In genomic region chr16:18084262-18084661, GRCm38 (mm10) we compare ENCODE assay signal across 18 mouse cellular contexts. TPM values are rescaled to one million over a fixed set of nuclear protein-coding genes. Genes with fewer than 3 reads are reported as not detected.
A peak's percentile ranks its signal among the peaks of the same experiment; 100 is the strongest.
DNase-seq lines count a peak whose midpoint lies in the region; ATAC-seq and TF ChIP-seq lines count a peak whose summit lies in the region.
"Had no signal": no experiment of that assay in that cellular context is flagged by ENCODE, and none has a peak within 500 bp of the region (broad histone marks: within the 10 kb centered on the region; RNA-seq: fewer than 3 reads in every experiment).

No protein-coding gene starts in this region.

- no peaks in the 10 kb centered on the region for H3K27me3 ChIP-seq in kidney, adult 2 months (replicated peaks; ENCODE audit: control insufficient read depth, insufficient read depth, low read length)
- no peaks in the 10 kb centered on the region for H3K27me3 ChIP-seq in kidney, embryonic 14.5 days (ENCODE audit: control insufficient read depth, insufficient read depth, low read length)

- H3K4me2 ChIP-seq in kidney, embryonic 14.5 days (replicated peaks; ENCODE audit: low read depth, low read length) = no peak overlapping the region
- H3K4me2 ChIP-seq: embryonic facial prominence, embryonic 15.5 days; forebrain, embryonic 15.5 days; heart, embryonic 12.5 days; hindbrain, embryonic 12.5 days; liver, embryonic 11.5 days; midbrain, embryonic 12.5 days; neural tube, embryonic 15.5 days had no signal

- 61% methylated on average over 7 of the region's 7 CpGs for WGBS in kidney, adult 2 months
- WGBS in kidney, embryonic 14.5 days = 91% methylated on average over 7 of the region's 7 CpGs
- WGBS in olfactory bulb, adult 2 months = 91% methylated on average over 7 of the region's 7 CpGs

- intact Hi-C loops in left cerebral cortex, adult 2 months (cut with DNase I) = no loop called here
- intact Hi-C loops in left cerebral cortex, postnatal 14 days (cut with DNase I) = no loop called here

- TF ChIP-seq POLR2A in kidney, adult 2 months (IDR thresholded peaks at IDR 0.05; ENCODE audit: low read depth, low read length) = no peak
- TF ChIP-seq POLR2A in olfactory bulb, adult 2 months (IDR thresholded peaks at IDR 0.05; ENCODE audit: insufficient read depth, low read depth, low read length) = 0 out of 2 replicates have a peak, but pooled peaks have one; percentile 2

- no peak overlapping the region for H3K9ac ChIP-seq in kidney, embryonic 14.5 days (ENCODE audit: low read depth, low read length)
- H3K9ac ChIP-seq: embryonic facial prominence, embryonic 15.5 days; forebrain, embryonic 15.5 days; heart, embryonic 12.5 days; hindbrain, embryonic 12.5 days; midbrain, embryonic 12.5 days; neural tube, embryonic 15.5 days had no signal

- peak; percentile 40; the same call in 1 of the 2 replicates for TF ChIP-seq CTCF in kidney, adult 2 months (conservative IDR thresholded peaks at IDR 0.05; ENCODE audit: insufficient read depth, insufficient read length, low read depth, low read length)
- no peak for TF ChIP-seq CTCF in left cerebral cortex, adult 2 months (IDR thresholded peaks at IDR 0.05)
- no peak for TF ChIP-seq CTCF in olfactory bulb, adult 2 months (IDR thresholded peaks at IDR 0.05; ENCODE audit: insufficient read depth, low read depth, low read length)

- no peaks in the 10 kb centered on the region; the same call in 1 of the 2 replicates for H3K36me3 ChIP-seq in kidney, adult 2 months (ENCODE audit: control insufficient read depth, insufficient read depth, low read length)
- no peaks in the 10 kb centered on the region for H3K36me3 ChIP-seq in kidney, embryonic 14.5 days (ENCODE audit: control insufficient read depth, insufficient read depth, low read length)
- H3K36me3 ChIP-seq: embryonic facial prominence, embryonic 15.5 days; forebrain, embryonic 15.5 days; heart, embryonic 12.5 days; hindbrain, embryonic 12.5 days; midbrain, embryonic 12.5 days; neural tube, embryonic 15.5 days had no signal

- peaks cover 49% of the 10 kb centered on the region for H3K4me1 ChIP-seq in kidney, adult 2 months (ENCODE audit: control insufficient read depth, insufficient read depth, low read length)
- H3K4me1 ChIP-seq in kidney, embryonic 14.5 days (ENCODE audit: control insufficient read depth, insufficient read depth, low read length) = peaks cover 12% of the 10 kb centered on the region; the same call in 1 of the 2 replicates
- peaks cover 20% of the 10 kb centered on the region for H3K4me1 ChIP-seq in olfactory bulb, adult 2 months (ENCODE audit: control insufficient read depth, insufficient read depth, low read length)

- no peak for ATAC-seq in kidney, embryonic 14.5 days (ENCODE audit: low FRiP score, low TSS enrichment)
- ATAC-seq: CD4-positive, CD25-positive, alpha-beta regulatory T cell, adult 4 months; forebrain, embryonic 15.5 days had no signal

- DNase-seq in adrenal gland, postnatal 14 days = peak; percentile 60
- no peak for DNase-seq in adrenal gland, adult 18-20 months (ENCODE audit: low spot score in 2 of 2)
- DNase-seq in kidney, adult 2 months = peak; percentile 65
- no peak for DNase-seq in left cerebral cortex, adult 2 months (ENCODE audit: extremely low spot score in 1 of 2, low spot score in 2 of 2)
- no peak for DNase-seq in left cerebral cortex, postnatal 14 days (ENCODE audit: low spot score in 2 of 2)
- DNase-seq: cerebellum, adult 8-10 months; lung, adult 2 months; lung, postnatal 14 days had no signal

- peak overlapping the region; percentile 95 for H3K27ac ChIP-seq in kidney, adult 2 months (ENCODE audit: insufficient read depth, low read depth, low read length)
- no peak overlapping the region for H3K27ac ChIP-seq in kidney, embryonic 14.5 days (ENCODE audit: low read depth, low read length)
- peak overlapping the region; percentile 66 for H3K27ac ChIP-seq in left cerebral cortex, adult 2 months
- no peak overlapping the region for H3K27ac ChIP-seq in olfactory bulb, adult 2 months (ENCODE audit: insufficient read depth, low read depth, low read length)
- H3K27ac ChIP-seq: embryonic facial prominence, embryonic 15.5 days; forebrain, embryonic 15.5 days; hindbrain, embryonic 12.5 days; midbrain, embryonic 12.5 days had no signal

- H3K4me3 ChIP-seq in kidney, adult 2 months (ENCODE audit: insufficient read depth, low read depth, low read length) = no peak overlapping the region
- H3K4me3 ChIP-seq in kidney, embryonic 14.5 days (ENCODE audit: low read length) = no peak overlapping the region
- H3K4me3 ChIP-seq in left cerebral cortex, adult 2 months = no peak overlapping the region
- H3K4me3 ChIP-seq in olfactory bulb, adult 2 months (ENCODE audit: insufficient read depth, low read depth, low read length) = no peak overlapping the region
- H3K4me3 ChIP-seq: embryonic facial prominence, embryonic 15.5 days; forebrain, embryonic 15.5 days; heart, embryonic 12.5 days; hindbrain, embryonic 12.5 days; midbrain, embryonic 12.5 days; neural tube, embryonic 15.5 days had no signal

- no peaks in the 10 kb centered on the region for H3K9me3 ChIP-seq in kidney, embryonic 14.5 days (ENCODE audit: control insufficient read depth, low read length)
- H3K9me3 ChIP-seq: embryonic facial prominence, embryonic 15.5 days; forebrain, embryonic 15.5 days; heart, embryonic 12.5 days; hindbrain, embryonic 12.5 days; midbrain, embryonic 12.5 days; neural tube, embryonic 15.5 days had no signal

RNA-seq across cellular contexts. Expression of gene Prodh, which starts 5.7 kb away (rescaled TPM):
- 37.6 and 37.9 TPM in 2 replicates for total RNA-seq in adrenal gland, postnatal 14 days (2021)
- 10 to 100 TPM; 18.5 to 53.8 TPM for total RNA-seq in adrenal gland, adult 18-20 months (2021)
- 397 and 415 TPM in 2 replicates for polyA plus RNA-seq in kidney, adult 2 months (2012; rRNA removed)
- polyA plus RNA-seq in kidney, embryonic 14.5 days (2014; fragmentation: Nextera tagmentation; extraction: Ambion mirVana) = 21.5 and 21.6 TPM in 2 replicates
- 10 to 100 TPM; 38.9 to 40.8 TPM for total RNA-seq in left cerebral cortex, adult 2 months (2021)
- total RNA-seq in left cerebral cortex, postnatal 14 days (2021) = 10 to 100 TPM; 27.1 to 33.7 TPM
- polyA plus RNA-seq in olfactory bulb, adult 2 months (2012; ENCODE audit: insufficient read depth, insufficient read length, low replicate concordance, missing spikeins) = not detected in 2 replicates

RNA-seq across cellular contexts. Expression of gene Dgcr6, which starts 31.6 kb away (rescaled TPM):
- 55.3 and 58.7 TPM in 2 replicates for total RNA-seq in adrenal gland, postnatal 14 days (2021)
- total RNA-seq in adrenal gland, adult 18-20 months (2021) = 10 to 100 TPM; 79.7 to 83.3 TPM
- polyA plus RNA-seq in kidney, adult 2 months (2012; rRNA removed) = 135 and 142 TPM in 2 replicates
- polyA plus RNA-seq in kidney, embryonic 14.5 days (2014; fragmentation: Nextera tagmentation; extraction: Ambion mirVana) = 99.0 and 101 TPM in 2 replicates
- total RNA-seq in left cerebral cortex, adult 2 months (2021) = 10 to 100 TPM; 96.1 to 96.8 TPM
- 100 to 1,000 TPM; 103 to 111 TPM for total RNA-seq in left cerebral cortex, postnatal 14 days (2021)
- not detected in 2 replicates for polyA plus RNA-seq in olfactory bulb, adult 2 months (2012; ENCODE audit: insufficient read depth, insufficient read length, low replicate concordance, missing spikeins)

RNA-seq across cellular contexts. Expression of gene Rtn4r, which starts 43.2 kb away (rescaled TPM):
- 0.33 and 0.86 TPM in 2 replicates for total RNA-seq in adrenal gland, postnatal 14 days (2021)
- total RNA-seq in adrenal gland, adult 18-20 months (2021) = under 1 TPM; 0.20 to 0.26 TPM
- 18.9 and 26.7 TPM in 2 replicates for polyA plus RNA-seq in kidney, adult 2 months (2012; rRNA removed)
- 3.6 and 4.7 TPM in 2 replicates for polyA plus RNA-seq in kidney, embryonic 14.5 days (2014; fragmentation: Nextera tagmentation; extraction: Ambion mirVana)
- total RNA-seq in left cerebral cortex, adult 2 months (2021) = 100 to 1,000 TPM; 138 to 147 TPM
- total RNA-seq in left cerebral cortex, postnatal 14 days (2021) = 100 to 1,000 TPM; 105 to 118 TPM
- not detected in 2 replicates for polyA plus RNA-seq in olfactory bulb, adult 2 months (2012; ENCODE audit: insufficient read depth, insufficient read length, low replicate concordance, missing spikeins)
- polyA plus RNA-seq: CD4-positive, CD25-positive, alpha-beta regulatory T cell, adult 4 months had no signal

Comparison
In these comparisons a context has a peak if more than half of its experiments do, and no peak if none do; other contexts are left out.
1. DNase-seq: peak in adrenal gland, postnatal 14 days (single experiment) and kidney, adult 2 months (single experiment); none in adrenal gland, adult 18-20 months (0 of 2), left cerebral cortex, adult 2 months (0 of 2) and left cerebral cortex, postnatal 14 days (0 of 2).
2. H3K27ac ChIP-seq: peak in kidney, adult 2 months (single experiment) and left cerebral cortex, adult 2 months (single experiment); none in kidney, embryonic 14.5 days (single experiment) and olfactory bulb, adult 2 months (single experiment).
3. RNA of gene Rtn4r, which starts 43.2 kb away (total RNA-seq): 138 to 147 TPM in left cerebral cortex, adult 2 months and 105 to 118 TPM in left cerebral cortex, postnatal 14 days; 0.33 to 0.86 TPM in adrenal gland, postnatal 14 days and 0.20 to 0.26 TPM in adrenal gland, adult 18-20 months; every median in the first group is over 10 times any median in the second.